Mouse (Mus musculus) subcutaneous adipose tissue, adult 2 months (tissue): ENCODE results near the gene Xpnpep2. TPM values are rescaled to one million over a fixed set of nuclear protein-coding genes. Genes with fewer than 3 reads are reported as not detected.

Source experiments
- polyA plus RNA-seq: library from polyadenylated mRNA; depleted of rRNA; stranded (reverse); fragments of >200 nt; gene quantifications from 2 replicates; pipeline ENCODE4 v1.2.3, GENCODE M21; 2012; ENCODE audit warnings: low replicate concordance; rRNA removed

The Xpnpep2 gene
- polyA plus RNA-seq = 4.2 and 10.4 TPM in 2 replicates

GRCm38 (mm10) chrX:48108394-48109315 is at the start of gene Xpnpep2:
Gene Xpnpep2 (plus strand): TSS chrX:48108725.

GRCm38 (mm10) chrX:48146262-48146661 is 37.7 kb downstream of the Xpnpep2 start, which contains the start of gene Sash3:
Gene Sash3 (plus strand): TSS chrX:48146436.

Other genes with a start within 250 kb of the Xpnpep2 start
- gene Smarca1, start 215.8 kb upstream of the Xpnpep2 start, polyA plus RNA-seq = 0.19 and 3.3 TPM in 2 replicates
- gene Ocrl, start 196.3 kb upstream of the Xpnpep2 start, polyA plus RNA-seq = 14.3 and 23.9 TPM in 2 replicates
- gene Apln, start 73.9 kb upstream of the Xpnpep2 start, polyA plus RNA-seq = 8.1 and 8.7 TPM in 2 replicates
- 4.9 and 8.7 TPM in 2 replicates for gene Sash3, start 37.7 kb downstream of the Xpnpep2 start, polyA plus RNA-seq
- 25.7 and 34.7 TPM in 2 replicates for gene Zdhhc9, start 100.2 kb downstream of the Xpnpep2 start, polyA plus RNA-seq
- gene Utp14a, start 148.1 kb downstream of the Xpnpep2 start, polyA plus RNA-seq = 2.5 and 5.1 TPM in 2 replicates
- 4.6 and 8.1 TPM in 2 replicates for gene Bcorl1, start 232.6 kb downstream of the Xpnpep2 start, polyA plus RNA-seq